Mouse (Mus musculus): Measurements from ENCODE around the gene Ttc28.

DNA sequence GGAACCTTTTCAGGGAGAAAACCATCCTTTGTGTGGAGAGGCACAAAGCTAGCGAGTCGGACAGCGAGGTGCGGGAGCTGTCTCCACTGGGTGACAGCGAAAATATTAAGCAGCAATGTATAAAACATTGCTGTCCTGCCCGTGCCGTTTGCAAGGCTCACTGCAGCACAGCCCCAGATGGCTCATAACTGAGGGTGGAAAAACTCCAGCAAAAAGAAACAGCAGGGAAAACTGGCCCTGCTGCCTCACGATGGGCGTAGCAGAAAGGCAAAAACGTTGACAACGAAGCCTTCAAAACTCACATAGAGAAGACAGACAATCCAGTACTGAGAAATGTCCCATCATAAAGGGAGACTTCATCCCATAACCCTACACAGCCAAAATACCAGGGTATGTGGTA lies 410.5 kb downstream of the Ttc28 start:
- TF ChIP-seq ZC3H11A (IDR thresholded peaks at IDR 0.05; ENCODE audit: borderline replicate concordance, low read depth, low read length), result no peak
- no peak for TF ChIP-seq MAFK (IDR thresholded peaks at IDR 0.05; ENCODE audit: insufficient read depth, low read depth, low read length)
- TF ChIP-seq HCFC1 (IDR thresholded peaks at IDR 0.05; ENCODE audit: borderline replicate concordance, insufficient read depth, low read length), result no peak
